Mouse (Mus musculus) liver, postnatal 0 days (tissue): ENCODE data around the gene Angptl2.

Source experiments
- CTCF ChIP-seq: sonication (generic); IDR thresholded peaks from 2 replicates; pipeline ENCODE4 v1.5.1; 2016; ENCODE audit warnings: antibody characterized with exemption, low read depth
- EP300 ChIP-seq: IDR thresholded peaks from 2 replicates; pipeline ENCODE4 v1.6.1; 2016; ENCODE audit warnings: antibody characterized with exemption, low read depth, mild to moderate bottlenecking

DNA sequence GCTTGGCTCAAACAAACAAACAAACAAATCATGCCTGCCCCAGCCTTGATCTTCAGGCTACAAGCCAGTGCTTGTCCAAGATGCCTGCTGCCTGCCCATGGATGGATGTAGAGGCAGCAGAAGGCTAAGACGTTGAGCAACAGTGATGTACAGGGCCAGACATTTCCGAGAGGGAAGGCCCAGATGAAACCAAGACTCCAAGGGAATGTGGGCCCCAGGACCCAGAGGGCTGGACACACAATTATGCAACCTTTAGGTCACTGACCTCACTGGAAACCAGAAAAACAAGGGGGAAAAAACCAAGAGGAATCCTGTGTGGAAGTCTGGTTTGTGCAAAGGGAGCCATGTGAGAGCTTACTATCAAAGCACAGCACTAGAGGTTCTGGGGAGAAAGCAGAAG, 67.8 kb downstream of the Angptl2 start:
- TF ChIP-seq CTCF (no peak), EP300 (no peak)
